Mouse (Mus musculus) stomach, embryonic 14.5 days (tissue): ENCODE measurements around the gene Pcyt2. TPM values are rescaled to one million over a fixed set of nuclear protein-coding genes. Genes with fewer than 3 reads are reported as not detected.

Experiments used
- ATAC-seq: fragments of 200-750 bp; cut with Nextera tagmentation; 2 replicates; pipeline ENCODE4 v1.8.0; 2017; ENCODE audit warnings: low read depth, moderate TSS enrichment; ENCODE audit not compliant: insufficient number of reproducible peaks, insufficient read depth, low FRiP score
- H3K27ac ChIP-seq: fragments of 300-500 bp; sonication (generic); 2 replicates; pipeline ENCODE4 v1.5.1; 2014; ENCODE audit warnings: mild to moderate bottlenecking, low read length, moderate library complexity, mixed read lengths
- H3K27me3 ChIP-seq: fragments of 300-500 bp; sonication (generic); 2 replicates; pipeline ENCODE4 v1.6.1; 2014; ENCODE audit warnings: low read length, control low read depth, mixed read lengths; ENCODE audit not compliant: control insufficient read depth, insufficient read depth
- H3K36me3 ChIP-seq: fragments of 300-500 bp; sonication (generic); 2 replicates; pipeline ENCODE4 v1.6.1; 2014; ENCODE audit warnings: mild to moderate bottlenecking, control low read depth, low read length, moderate library complexity, mixed read lengths; ENCODE audit not compliant: control insufficient read depth, insufficient read depth
- H3K4me1 ChIP-seq: fragments of 300-500 bp; sonication (generic); 2 replicates; pipeline ENCODE4 v1.6.1; 2014; ENCODE audit warnings: low read length, control low read depth, mixed read lengths; ENCODE audit not compliant: control insufficient read depth, insufficient read depth
- H3K4me2 ChIP-seq: fragments of 300-500 bp; sonication (generic); replicated peaks from 2 replicates; pipeline ENCODE4 v1.6.1; 2014; ENCODE audit warnings: low read depth, low read length, control low read depth
- H3K4me3 ChIP-seq: fragments of 300-500 bp; sonication (generic); 2 replicates; pipeline ENCODE4 v1.5.1; 2014; ENCODE audit warnings: low read depth, low read length, control low read depth
- H3K9ac ChIP-seq: fragments of 300-500 bp; sonication (generic); replicated peaks from 2 replicates; pipeline ENCODE4 v1.6.1; 2014; ENCODE audit warnings: low read depth, mild to moderate bottlenecking, control low read depth, low read length, moderate library complexity, mixed read lengths
- H3K9me3 ChIP-seq: fragments of 300-500 bp; sonication (generic); 2 replicates; pipeline ENCODE4 v1.6.1; 2016; ENCODE audit warnings: low read depth, low read length, control low read depth; ENCODE audit not compliant: control insufficient read depth
- WGBS: fragments of 180-500 bp; shearing (Covaris S2); extraction: QIAGEN DNeasy Blood & Tissue Kit; methylation state at CpG from one replicate; pipeline ENCODE4 v1.1.7; 2014; 5-methylcytosine and 5-hydroxymethylcytosine counted together
- polyA plus RNA-seq: library from polyadenylated mRNA; unstranded; fragments of >200 nt; fragmentation: Nextera tagmentation; extraction: Ambion mirVana; gene quantifications from 2 replicates; pipeline ENCODE4 v1.2.1, GENCODE M21; 2014

The Pcyt2 gene
- polyA plus RNA-seq, 1 experiment from 2014 or later = 119 TPM

GRCm38 (mm10) chr11:120624680-120625111, 7.0 kb upstream of the Pcyt2 start:
- 0% methylated on average over 53 of the region's 53 CpGs for WGBS
- ATAC-seq = peak; percentile 83
- peak overlapping the region; percentile 96 for H3K4me3 ChIP-seq
- H3K27ac ChIP-seq = peak overlapping the region; percentile 81
- peaks cover 40% of the 10 kb centered on the region for H3K36me3 ChIP-seq
- peaks cover 11% of the 10 kb centered on the region for H3K4me1 ChIP-seq
- no peaks in the 10 kb centered on the region for H3K9me3 ChIP-seq
- peak overlapping the region; percentile 92 for H3K4me2 ChIP-seq
- H3K9ac ChIP-seq = peak overlapping the region; percentile 58
- H3K27me3 ChIP-seq = no peaks in the 10 kb centered on the region

DNA sequence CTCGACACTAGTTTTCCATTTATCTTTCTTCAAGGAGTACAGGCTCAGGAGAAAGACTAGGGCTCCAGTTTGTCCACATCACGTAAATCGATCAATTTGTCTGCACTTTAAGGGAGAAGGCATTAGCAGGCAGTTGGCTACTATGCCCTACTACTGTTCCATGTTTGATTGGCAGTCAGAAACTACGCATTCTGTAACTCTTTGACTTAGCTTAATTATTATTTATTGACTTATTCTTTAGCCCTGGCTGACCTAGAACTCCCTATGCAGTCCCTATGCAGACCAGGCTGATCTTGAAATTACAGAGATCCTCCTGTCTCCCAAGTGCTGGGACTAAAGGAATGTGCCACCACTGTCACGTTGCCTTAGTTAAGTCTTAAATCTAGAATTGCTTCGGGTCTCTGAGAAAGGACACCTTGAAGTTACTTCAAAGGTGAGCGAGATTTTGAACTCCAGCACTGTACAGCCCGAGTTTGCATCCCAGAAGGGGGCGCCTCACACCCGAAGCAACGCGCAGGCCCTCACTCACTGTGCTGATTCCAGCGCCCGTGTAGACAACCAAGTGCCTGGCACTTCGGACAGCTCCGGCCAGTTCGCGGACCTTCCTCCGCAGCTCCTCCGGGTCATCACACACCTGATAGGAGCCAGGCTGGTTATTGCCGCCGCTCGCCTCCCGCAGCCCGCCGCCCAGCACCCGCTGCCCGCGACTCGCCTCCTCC, 6.4 kb upstream of the Pcyt2 start:
- ATAC-seq = peak; percentile 85
- H3K36me3 ChIP-seq = peaks cover 38% of the 10 kb centered on the region
- H3K27ac ChIP-seq = peak overlapping the region; percentile 81
- WGBS = 11% methylated on average over 30 of the region's 30 CpGs
- peak overlapping the region; percentile 92 for H3K4me2 ChIP-seq
- peaks cover 10% of the 10 kb centered on the region for H3K4me1 ChIP-seq
- H3K27me3 ChIP-seq = no peaks in the 10 kb centered on the region
- peak overlapping the region; percentile 96 for H3K4me3 ChIP-seq
- no peaks in the 10 kb centered on the region for H3K9me3 ChIP-seq
- peak overlapping the region; percentile 58 for H3K9ac ChIP-seq

DNA sequence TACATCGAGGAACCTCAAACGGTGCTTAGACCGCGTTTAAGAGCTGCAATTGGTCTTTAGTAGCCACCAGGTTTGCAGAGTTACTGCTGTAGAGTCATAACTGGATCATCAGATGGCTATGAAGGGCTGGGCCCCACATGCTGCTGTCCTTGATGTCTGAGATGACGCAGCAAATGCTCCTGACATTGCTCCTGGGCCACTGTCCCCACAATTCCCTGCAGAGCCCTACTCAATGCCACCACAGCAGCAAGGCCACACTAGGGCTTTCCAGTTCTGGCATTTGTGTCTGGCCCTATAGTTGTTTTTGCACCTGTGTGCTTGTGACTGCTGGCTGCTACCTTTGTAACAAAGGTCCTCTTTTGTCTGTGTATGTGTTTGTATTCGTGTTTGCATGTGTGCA, 5.1 kb upstream of the Pcyt2 start:
- H3K27me3 ChIP-seq = no peaks in the 10 kb centered on the region
- no peak overlapping the region for H3K4me2 ChIP-seq
- no peak overlapping the region for H3K4me3 ChIP-seq
- H3K9me3 ChIP-seq = no peaks in the 10 kb centered on the region
- no peak overlapping the region for H3K9ac ChIP-seq
- H3K27ac ChIP-seq = no peak overlapping the region
- peaks cover 40% of the 10 kb centered on the region for H3K36me3 ChIP-seq
- 88% methylated on average over 6 of the region's 6 CpGs for WGBS
- no peak for ATAC-seq
- peaks cover 10% of the 10 kb centered on the region for H3K4me1 ChIP-seq

DNA sequence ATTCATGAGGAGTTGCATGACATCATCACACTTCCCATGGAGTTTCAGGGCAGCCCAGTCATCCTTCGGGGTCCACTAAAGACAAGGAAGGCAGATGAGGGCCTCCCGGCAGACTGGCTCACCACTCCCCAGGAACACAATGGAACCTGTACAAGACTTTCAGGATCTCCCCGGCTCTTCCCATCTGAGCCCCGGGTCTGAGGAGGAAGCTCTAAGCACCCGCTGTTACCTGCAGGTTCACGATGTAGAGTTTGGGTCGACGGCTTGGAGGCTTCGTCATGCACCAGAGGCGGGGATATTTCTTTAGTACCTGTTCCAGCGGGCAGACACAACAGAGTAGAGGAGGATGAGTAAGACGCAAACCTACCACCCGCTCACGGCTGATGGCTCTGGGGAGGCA, 2.5 kb upstream of the Pcyt2 start:
- Histone ChIP-seq H3K4me3 (no peak overlapping the region), H3K36me3 (peaks cover 33% of the 10 kb centered on the region), H3K27ac (no peak overlapping the region), H3K9ac (no peak overlapping the region), H3K4me1 (peaks cover 17% of the 10 kb centered on the region), H3K9me3 (no peaks in the 10 kb centered on the region), H3K4me2 (no peak overlapping the region), H3K27me3 (no peaks in the 10 kb centered on the region)
- ATAC-seq = no peak
- 93% methylated on average over 14 of the region's 14 CpGs for WGBS

DNA sequence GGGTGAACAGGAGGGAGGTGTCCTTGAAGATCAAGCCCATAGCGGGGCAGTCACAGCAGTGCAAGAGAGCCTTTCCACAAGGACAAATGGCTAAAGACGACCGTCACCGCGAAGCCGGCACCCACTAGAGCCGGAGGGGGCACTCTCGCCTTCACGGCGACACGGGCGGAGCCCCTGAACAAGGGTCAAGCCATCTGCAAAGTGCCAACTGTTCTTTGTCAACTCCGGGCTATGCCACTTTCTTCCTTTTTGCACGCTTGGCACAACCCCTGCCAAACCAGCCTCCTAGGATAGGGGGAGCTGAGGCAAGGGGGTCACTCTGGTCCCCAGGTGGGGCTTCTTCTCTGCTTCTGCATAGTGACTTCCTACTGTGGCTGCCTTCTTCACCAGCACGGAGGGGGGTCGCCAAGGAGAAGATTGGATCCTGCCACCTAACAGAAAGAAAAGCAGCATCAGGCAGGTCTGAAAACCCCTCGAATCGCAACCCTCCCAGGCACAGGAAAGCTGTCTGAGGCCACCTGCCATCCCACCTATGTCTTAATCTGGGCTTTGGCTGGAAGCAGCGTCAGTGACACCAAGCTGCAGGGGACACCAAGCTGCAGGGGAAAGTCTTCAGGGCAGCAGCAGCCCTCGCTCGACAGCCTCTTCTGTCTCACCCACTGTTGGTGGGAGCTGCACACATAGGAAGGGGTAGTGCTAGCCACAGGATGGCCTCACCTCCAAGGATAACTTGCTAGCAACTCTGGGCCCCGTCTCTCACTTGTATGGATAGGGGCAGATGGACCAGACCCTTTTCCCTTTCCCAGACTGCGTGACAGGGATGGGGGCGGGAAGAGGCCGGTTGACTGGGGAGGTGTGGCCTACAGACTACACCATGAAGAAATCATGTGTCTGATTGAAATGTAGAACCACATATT, 1.1 kb upstream of the Pcyt2 start:
- Histone ChIP-seq H3K27me3 (no peaks in the 10 kb centered on the region), H3K36me3 (peaks cover 36% of the 10 kb centered on the region), H3K9ac (no peak overlapping the region), H3K4me1 (peaks cover 11% of the 10 kb centered on the region), H3K27ac (no peak overlapping the region), H3K4me2 (no peak overlapping the region), H3K9me3 (no peaks in the 10 kb centered on the region), H3K4me3 (no peak overlapping the region)
- no peak for ATAC-seq
- WGBS = 94% methylated on average over 25 of the region's 25 CpGs

GRCm38 (mm10) chr11:120616617-120617294, 980 bp downstream of the Pcyt2 start:
- Histone ChIP-seq H3K4me1 (peaks cover 10% of the 10 kb centered on the region), H3K4me3 (peak overlapping the region; percentile 53), H3K4me2 (peak overlapping the region; percentile 74), H3K9me3 (no peaks in the 10 kb centered on the region), H3K36me3 (peaks cover 51% of the 10 kb centered on the region), H3K27me3 (no peaks in the 10 kb centered on the region), H3K27ac (no peak overlapping the region), H3K9ac (0 out of 2 replicates have a peak overlapping the region, but pooled peaks have one; percentile 36)
- WGBS = 51% methylated on average over 4 of the region's 4 CpGs
- no peak for ATAC-seq

DNA sequence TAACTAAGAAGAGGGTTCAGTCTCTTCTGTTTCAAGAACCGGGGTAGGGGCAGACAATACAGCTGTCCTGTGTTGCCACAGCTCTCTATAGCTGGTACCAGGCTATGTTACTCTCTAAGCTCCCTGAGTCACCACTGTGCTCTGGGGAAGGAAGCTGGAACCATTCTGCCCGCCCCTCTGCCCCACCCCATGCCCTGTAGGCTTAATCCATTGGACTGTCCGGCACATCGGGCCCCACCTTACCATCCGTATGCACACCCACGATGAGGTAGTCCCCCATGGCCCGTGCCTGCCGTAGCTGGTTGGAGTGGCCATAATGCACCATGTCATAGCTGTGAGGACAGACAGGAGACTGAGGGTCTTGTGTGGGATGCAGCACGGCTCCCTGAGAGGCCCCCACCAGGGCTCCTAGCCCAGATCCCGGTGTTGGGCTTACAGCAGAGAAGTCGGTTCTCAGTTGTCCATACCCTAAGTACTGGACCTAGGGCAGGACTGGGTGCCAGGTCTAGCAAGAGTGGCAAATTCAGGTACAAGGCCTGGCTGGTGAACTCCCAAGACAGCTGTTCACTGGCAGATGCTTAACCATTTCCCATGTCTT, 2.0 kb downstream of the Pcyt2 start:
- Histone ChIP-seq H3K27me3 (no peaks in the 10 kb centered on the region), H3K36me3 (peaks cover 50% of the 10 kb centered on the region), H3K4me1 (peaks cover 10% of the 10 kb centered on the region), H3K27ac (no peak overlapping the region), H3K4me3 (no peak overlapping the region), H3K4me2 (no peak overlapping the region), H3K9ac (no peak overlapping the region), H3K9me3 (no peaks in the 10 kb centered on the region)
- 91% methylated on average over 11 of the region's 11 CpGs for WGBS
- no peak for ATAC-seq

GRCm38 (mm10) chr11:120615167-120615566, 2.6 kb downstream of the Pcyt2 start:
- Histone ChIP-seq H3K27ac (no peak overlapping the region), H3K4me3 (no peak overlapping the region), H3K36me3 (peaks cover 50% of the 10 kb centered on the region), H3K9ac (no peak overlapping the region), H3K4me1 (peaks cover 10% of the 10 kb centered on the region), H3K9me3 (no peaks in the 10 kb centered on the region), H3K27me3 (no peaks in the 10 kb centered on the region), H3K4me2 (no peak overlapping the region)
- WGBS = 86% methylated on average over 6 of the region's 6 CpGs
- no peak for ATAC-seq
